Mouse (Mus musculus) cerebellum, adult 2 months (tissue): Measurements from ENCODE around the gene Syne1. TPM values are rescaled to one million over a fixed set of nuclear protein-coding genes. Genes with fewer than 3 reads are reported as not detected.

Source experiments
- DNase-seq, 2 experiments: peaks; one replicate each; pipeline ENCODE4 v3.0.0; 2021
- H3K27ac ChIP-seq: fragments of 200-500 bp; 2 replicates; pipeline ENCODE4 v1.5.1; 2012; ENCODE audit warnings: low read length, control low read depth, inconsistent platforms; ENCODE audit not compliant: insufficient read depth
- H3K27me3 ChIP-seq: fragments of 200-500 bp; 2 replicates; pipeline ENCODE4 v1.6.1; 2012; ENCODE audit warnings: inconsistent platforms, mild to moderate bottlenecking, low read length, moderate library complexity; ENCODE audit not compliant: control insufficient read depth, insufficient read depth
- H3K4me1 ChIP-seq: fragments of 200-500 bp; 2 replicates; pipeline ENCODE4 v1.6.1; 2011; ENCODE audit warnings: low read length; ENCODE audit not compliant: control insufficient read depth, insufficient read depth
- H3K4me3 ChIP-seq: fragments of 200-500 bp; replicated peaks from 2 replicates; pipeline ENCODE3; 2011; ENCODE audit warnings: mild to moderate bottlenecking, low read depth, low read length, control low read depth; ENCODE audit not compliant: insufficient read depth
- CTCF ChIP-seq: fragments of 200-500 bp; IDR thresholded peaks from 2 replicates; pipeline ENCODE4 v1.5.1; 2011; ENCODE audit warnings: low read depth, mild to moderate bottlenecking, control low read depth, low read length, moderate library complexity, borderline replicate concordance; ENCODE audit not compliant: insufficient read depth
- POLR2A ChIP-seq: fragments of 200-500 bp; IDR thresholded peaks from 2 replicates; pipeline ENCODE4 v1.6.1; 2011; ENCODE audit warnings: low read length, control low read depth, borderline replicate concordance; ENCODE audit not compliant: insufficient read depth
- WGBS: fragments of 180-500 bp; shearing (Covaris S2); methylation state at CpG from one replicate; pipeline ENCODE4 v1.1.7; 2018; 5-methylcytosine and 5-hydroxymethylcytosine counted together
- polyA plus RNA-seq: library from polyadenylated mRNA; depleted of rRNA; stranded (reverse); fragments of >200 nt; gene quantifications from 2 replicates; pipeline ENCODE4 v1.2.3, GENCODE M21; 2012

Gene Syne1
- polyA plus RNA-seq, 1 experiment, result 295 TPM

GRCm38 (mm10) chr10:5571332-5571731 lies 20.1 kb upstream of the Syne1 start:
- WGBS, result 68% methylated on average over 5 of the region's 5 CpGs

DNA sequence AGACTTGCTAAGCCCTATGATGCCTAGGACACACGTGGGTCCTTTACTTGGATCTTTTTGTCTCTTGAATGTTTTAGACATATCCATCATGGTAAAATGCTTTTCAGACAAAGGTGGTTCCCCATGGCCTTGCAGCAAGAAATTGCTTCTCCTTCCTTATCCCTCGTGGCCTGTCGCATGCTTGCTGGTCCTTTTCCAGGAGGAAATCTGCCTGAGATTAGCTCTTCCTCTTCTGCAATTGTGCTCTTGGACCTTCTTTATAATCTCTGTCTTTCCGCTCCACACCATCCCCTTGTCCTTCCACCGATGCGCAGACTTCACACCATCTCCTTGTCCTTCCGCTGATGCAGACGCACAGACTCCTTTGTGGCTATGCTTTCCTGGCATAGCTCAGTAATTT lies 18.8 kb upstream of the Syne1 start:
- TF ChIP-seq POLR2A (no peak), CTCF (no peak)
- no peaks in the 10 kb centered on the region for H3K4me1 ChIP-seq
- 91% methylated on average over 8 of the region's 8 CpGs for WGBS
- DNase-seq, result no peak
- H3K27me3 ChIP-seq, result no peaks in the 10 kb centered on the region
- H3K4me3 ChIP-seq, result no peak overlapping the region
- no peak overlapping the region for H3K27ac ChIP-seq

More at GRCm38 (mm10) chr10:5571332-5571731, 20.1 kb upstream of the Syne1 start:
- no peaks in the 10 kb centered on the region for H3K4me1 ChIP-seq
- TF ChIP-seq POLR2A, result no peak
- no peak for TF ChIP-seq CTCF
- H3K27ac ChIP-seq, result no peak overlapping the region
- no peak overlapping the region for H3K4me3 ChIP-seq
- DNase-seq, result no peak
- no peaks in the 10 kb centered on the region for H3K27me3 ChIP-seq

DNA sequence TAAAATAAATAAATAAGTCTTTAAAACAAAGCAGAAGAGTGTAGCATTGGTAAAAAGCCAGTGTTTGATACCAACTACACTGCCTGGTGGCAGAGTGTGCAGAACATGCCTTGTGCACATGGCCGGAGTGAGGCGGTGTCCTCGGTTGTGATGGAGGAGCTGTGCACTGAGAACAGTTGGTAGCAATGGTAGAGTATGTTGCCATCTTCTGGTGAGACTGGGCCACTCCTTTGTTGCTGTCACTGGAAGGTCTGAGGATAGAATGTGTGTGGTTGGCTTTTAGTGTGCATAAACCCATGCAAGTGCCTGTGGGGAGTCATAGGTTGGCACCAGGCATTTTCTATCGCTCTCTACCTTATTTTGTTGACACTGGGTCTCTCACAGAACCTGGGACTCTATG lies 17.7 kb upstream of the Syne1 start:
- TF ChIP-seq POLR2A (no peak), CTCF (peak; percentile 60; the same call in 1 of the 2 replicates)
- Histone ChIP-seq H3K27me3 (no peaks in the 10 kb centered on the region), H3K4me1 (no peaks in the 10 kb centered on the region), H3K27ac (no peak overlapping the region), H3K4me3 (no peak overlapping the region)
- DNase-seq, result peak in 1 of 2 experiments; percentile 34
- 77% methylated on average over 4 of the region's 4 CpGs for WGBS

- Histone ChIP-seq H3K27ac (no peak overlapping the region), H3K4me3 (no peak overlapping the region), H3K27me3 (no peaks in the 10 kb centered on the region), H3K4me1 (no peaks in the 10 kb centered on the region)
- no peak for TF ChIP-seq CTCF
- no peak for TF ChIP-seq POLR2A
- 90% methylated on average over 4 of the region's 4 CpGs for WGBS
- DNase-seq, result no peak
Measured at GRCm38 (mm10) chr10:5561706-5562105, 10.4 kb upstream of the Syne1 start.

- Histone ChIP-seq H3K27me3 (no peaks in the 10 kb centered on the region), H3K4me1 (no peaks in the 10 kb centered on the region), H3K4me3 (no peak overlapping the region), H3K27ac (no peak overlapping the region)
- WGBS, result 86% methylated on average over 4 of the region's 4 CpGs
- no peak for TF ChIP-seq POLR2A
- TF ChIP-seq CTCF, result no peak
- no peak for DNase-seq
Measured at GRCm38 (mm10) chr10:5560526-5560925, 9.2 kb upstream of the Syne1 start.

GRCm38 (mm10) chr10:5558808-5559207 lies 7.5 kb upstream of the Syne1 start:
- Histone ChIP-seq H3K4me3 (no peak overlapping the region), H3K27me3 (no peaks in the 10 kb centered on the region)
- no peak for TF ChIP-seq CTCF
- no peak for TF ChIP-seq POLR2A

GRCm38 (mm10) chr10:5554941-5555340 lies 3.7 kb upstream of the Syne1 start:
- H3K27me3 ChIP-seq, result no peaks in the 10 kb centered on the region
- H3K4me1 ChIP-seq, result peaks cover 2% of the 10 kb centered on the region; the same call in 1 of the 2 replicates
- TF ChIP-seq CTCF (peak; percentile 96), POLR2A (no peak)
- no peak overlapping the region for H3K4me3 ChIP-seq
- H3K27ac ChIP-seq, result no peak overlapping the region
- WGBS, result 12% methylated on average over 5 of the region's 5 CpGs
- peak; percentile 65 to 74 for DNase-seq

More at GRCm38 (mm10) chr10:5558808-5559207, 7.5 kb upstream of the Syne1 start:
- H3K4me1 ChIP-seq, result peaks cover 2% of the 10 kb centered on the region; the same call in 1 of the 2 replicates
- no peak overlapping the region for H3K27ac ChIP-seq
- no peak for DNase-seq

- WGBS, result under 1% methylated on average over 42 of the region's 44 CpGs
Measured at GRCm38 (mm10) chr10:5550168-5551021, 887 bp downstream of the Syne1 start.

More at GRCm38 (mm10) chr10:5550168-5551021, 887 bp downstream of the Syne1 start:
- H3K4me1 ChIP-seq, result peaks cover 25% of the 10 kb centered on the region; the same call in 1 of the 2 replicates
- DNase-seq, result peak; percentile 88 to 89
- peak overlapping the region; percentile 85 for H3K27ac ChIP-seq
- H3K4me3 ChIP-seq, result peak overlapping the region; percentile 83
- peak; percentile 4; the same call in 1 of the 2 replicates for TF ChIP-seq CTCF
- peak; percentile 75; the same call in 1 of the 2 replicates for TF ChIP-seq POLR2A
- H3K27me3 ChIP-seq, result no peaks in the 10 kb centered on the region
